Mouse (Mus musculus) kidney, adult 2 months (tissue): ENCODE measurements around the gene Utrn. TPM values are rescaled to one million over a fixed set of nuclear protein-coding genes. Genes with fewer than 3 reads are reported as not detected.

Source experiments
- DNase-seq: peaks from one replicate; pipeline ENCODE4 v3.0.0; 2021
- H3K27ac ChIP-seq: fragments of 200-500 bp; 2 replicates; pipeline ENCODE4 v1.5.1; 2012; ENCODE audit warnings: low read depth, low read length, control low read depth, inconsistent platforms; ENCODE audit not compliant: insufficient read depth
- H3K27me3 ChIP-seq: fragments of 200-500 bp; replicated peaks from 2 replicates; pipeline ENCODE4 v1.6.1; 2012; ENCODE audit warnings: mild to moderate bottlenecking, moderate library complexity, low read length, inconsistent platforms; ENCODE audit not compliant: control insufficient read depth, insufficient read depth
- H3K36me3 ChIP-seq: fragments of 200-500 bp; 2 replicates; pipeline ENCODE4 v1.6.1; 2012; ENCODE audit warnings: mild to moderate bottlenecking, moderate library complexity, low read length, inconsistent platforms; ENCODE audit not compliant: control insufficient read depth, insufficient read depth
- H3K4me1 ChIP-seq: fragments of 200-500 bp; 2 replicates; pipeline ENCODE4 v1.6.1; 2011; ENCODE audit warnings: low read length; ENCODE audit not compliant: control insufficient read depth, insufficient read depth
- H3K4me3 ChIP-seq: fragments of 200-500 bp; 2 replicates; pipeline ENCODE4 v1.5.1; 2011; ENCODE audit warnings: mild to moderate bottlenecking, low read depth, low read length, control low read depth; ENCODE audit not compliant: insufficient read depth
- CTCF ChIP-seq: fragments of 200-500 bp; conservative IDR thresholded peaks from 2 replicates; pipeline ENCODE4 v1.5.1; 2011; ENCODE audit warnings: low read depth, mild to moderate bottlenecking, control low read depth, low read length, moderate library complexity, mixed read lengths; ENCODE audit not compliant: insufficient read depth, insufficient read length
- POLR2A ChIP-seq: fragments of 200-500 bp; IDR thresholded peaks from one replicate; pipeline ENCODE4 v1.6.1; 2011; ENCODE audit warnings: low read depth, low read length, control low read depth
- WGBS: fragments of 180-500 bp; shearing (Covaris S2); methylation state at CpG from one replicate; pipeline ENCODE4 v1.1.7; 2018; 5-methylcytosine and 5-hydroxymethylcytosine counted together
- polyA plus RNA-seq: library from polyadenylated mRNA; depleted of rRNA; stranded (reverse); fragments of >200 nt; gene quantifications from 2 replicates; pipeline ENCODE4 v1.2.3, GENCODE M21; 2012

Gene Utrn
- polyA plus RNA-seq, 1 experiment, result 20.8 TPM

GRCm38 (mm10) chr10:12456867-12457266 is 412.3 kb downstream of the Utrn start:
- Histone ChIP-seq H3K27ac (no peak overlapping the region), H3K4me3 (no peak overlapping the region), H3K27me3 (no peaks in the 10 kb centered on the region), H3K4me1 (no peaks in the 10 kb centered on the region), H3K36me3 (no peaks in the 10 kb centered on the region)
- 83% methylated on average over 1 of the region's 1 CpGs for WGBS
- TF ChIP-seq POLR2A (no peak), CTCF (no peak)
- DNase-seq, result no peak

GRCm38 (mm10) chr10:12452641-12453040 is 416.5 kb downstream of the Utrn start:
- H3K4me1 ChIP-seq, result no peaks in the 10 kb centered on the region

GRCm38 (mm10) chr10:12444122-12444521 is 425.0 kb downstream of the Utrn start:
- H3K27me3 ChIP-seq, result no peaks in the 10 kb centered on the region
- H3K4me3 ChIP-seq, result no peak overlapping the region
- H3K4me1 ChIP-seq, result no peaks in the 10 kb centered on the region
- no peaks in the 10 kb centered on the region; the same call in 1 of the 2 replicates for H3K36me3 ChIP-seq
- WGBS, result 91% methylated on average over 4 of the region's 4 CpGs
- no peak overlapping the region for H3K27ac ChIP-seq
- DNase-seq, result no peak
- TF ChIP-seq POLR2A, result no peak

More at GRCm38 (mm10) chr10:12452641-12453040, 416.5 kb downstream of the Utrn start:
- no peaks in the 10 kb centered on the region for H3K27me3 ChIP-seq
- H3K27ac ChIP-seq, result no peak overlapping the region
- 76% methylated on average over 2 of the region's 2 CpGs for WGBS
- no peak overlapping the region for H3K4me3 ChIP-seq
- no peak for DNase-seq
- no peak for TF ChIP-seq CTCF
- no peak for TF ChIP-seq POLR2A
- no peaks in the 10 kb centered on the region for H3K36me3 ChIP-seq

GRCm38 (mm10) chr10:12433161-12433560 is 436.0 kb downstream of the Utrn start:
- DNase-seq, result no peak
- 95% methylated on average over 2 of the region's 2 CpGs for WGBS
- no peak overlapping the region for H3K4me3 ChIP-seq
- no peak overlapping the region for H3K27ac ChIP-seq
- TF ChIP-seq POLR2A, result no peak
- no peak for TF ChIP-seq CTCF
- no peaks in the 10 kb centered on the region for H3K27me3 ChIP-seq
- no peaks in the 10 kb centered on the region for H3K4me1 ChIP-seq
- no peaks in the 10 kb centered on the region for H3K36me3 ChIP-seq

- TF ChIP-seq POLR2A, result no peak
- Histone ChIP-seq H3K4me1 (no peaks in the 10 kb centered on the region), H3K36me3 (no peaks in the 10 kb centered on the region), H3K27me3 (no peaks in the 10 kb centered on the region), H3K4me3 (no peak overlapping the region), H3K27ac (no peak overlapping the region)
- no peak for DNase-seq
These were observed 438.8 kb downstream of the Utrn start for GRCm38 (mm10) chr10:12430399-12430798.

GRCm38 (mm10) chr10:12426866-12427265 is 442.3 kb downstream of the Utrn start:
- Histone ChIP-seq H3K27me3 (no peaks in the 10 kb centered on the region), H3K36me3 (no peaks in the 10 kb centered on the region), H3K27ac (no peak overlapping the region), H3K4me1 (no peaks in the 10 kb centered on the region), H3K4me3 (no peak overlapping the region)
- no peak for TF ChIP-seq POLR2A
- TF ChIP-seq CTCF, result no peak
- 95% methylated on average over 8 of the region's 8 CpGs for WGBS
- no peak for DNase-seq

- TF ChIP-seq POLR2A, result no peak
- TF ChIP-seq CTCF, result no peak
- WGBS, result 91% methylated on average over 2 of the region's 2 CpGs
- H3K4me1 ChIP-seq, result no peaks in the 10 kb centered on the region
- H3K27me3 ChIP-seq, result no peaks in the 10 kb centered on the region
- H3K27ac ChIP-seq, result no peak overlapping the region
- H3K4me3 ChIP-seq, result no peak overlapping the region
- DNase-seq, result no peak
- H3K36me3 ChIP-seq, result no peaks in the 10 kb centered on the region
These were observed 444.2 kb downstream of the Utrn start for GRCm38 (mm10) chr10:12424944-12425343.

GRCm38 (mm10) chr10:12423994-12424725 is 445.0 kb downstream of the Utrn start:
- Histone ChIP-seq H3K27ac (no peak overlapping the region), H3K27me3 (no peaks in the 10 kb centered on the region), H3K4me1 (no peaks in the 10 kb centered on the region), H3K36me3 (no peaks in the 10 kb centered on the region), H3K4me3 (no peak overlapping the region)
- 77% methylated on average over 7 of the region's 7 CpGs for WGBS
- no peak for DNase-seq
- TF ChIP-seq CTCF, result no peak
- no peak for TF ChIP-seq POLR2A
